Mouse (Mus musculus) forebrain, postnatal 0 days (tissue): ENCODE data around the gene Gcnt2. TPM values are rescaled to one million over a fixed set of nuclear protein-coding genes. Genes with fewer than 3 reads are reported as not detected.

Experiments used
- ATAC-seq: fragments of 200-750 bp; cut with Nextera tagmentation; 2 replicates; pipeline ENCODE4 v1.8.0; 2017; ENCODE audit warnings: mild to moderate bottlenecking, moderate library complexity
- DNase-seq: peaks from one replicate; pipeline ENCODE4 v3.0.0-alpha.2; 2015
- H3K27ac ChIP-seq: fragments of 300-500 bp; sonication (generic); 2 replicates; pipeline ENCODE4 v1.5.1; 2014; ENCODE audit warnings: low read depth, mild to moderate bottlenecking, antibody characterized with exemption, low read length, moderate library complexity, mixed read lengths
- H3K27me3 ChIP-seq: fragments of 300-500 bp; sonication (generic); 2 replicates; pipeline ENCODE4 v1.6.1; 2014; ENCODE audit warnings: mild to moderate bottlenecking, low read length, mixed read lengths; ENCODE audit not compliant: insufficient read depth
- H3K36me3 ChIP-seq: fragments of 300-500 bp; sonication (generic); 2 replicates; pipeline ENCODE4 v1.6.1; 2014; ENCODE audit warnings: mild to moderate bottlenecking, moderate library complexity; ENCODE audit not compliant: insufficient read depth
- H3K4me1 ChIP-seq: fragments of 300-500 bp; sonication (generic); 2 replicates; pipeline ENCODE4 v1.6.1; 2014; ENCODE audit warnings: antibody characterized with exemption; ENCODE audit not compliant: insufficient read depth
- H3K4me2 ChIP-seq: fragments of 300-500 bp; sonication (generic); 2 replicates; pipeline ENCODE4 v1.6.1; 2014; ENCODE audit warnings: low read depth, mild to moderate bottlenecking, moderate library complexity
- H3K4me3 ChIP-seq: fragments of 300-500 bp; sonication (generic); 2 replicates; pipeline ENCODE4 v1.5.1; 2014; ENCODE audit warnings: low read depth, low read length, mixed read lengths
- H3K9ac ChIP-seq: fragments of 300-500 bp; sonication (generic); 2 replicates; pipeline ENCODE4 v1.6.1; 2014; ENCODE audit warnings: mild to moderate bottlenecking
- H3K9me3 ChIP-seq: fragments of 300-500 bp; sonication (generic); 2 replicates; pipeline ENCODE4 v1.6.1; 2016; ENCODE audit warnings: low read length
- CTCF ChIP-seq: sonication (generic); IDR thresholded peaks from 2 replicates; pipeline ENCODE4 v1.5.1; 2016; ENCODE audit warnings: antibody characterized with exemption, control low read depth, low read depth
- WGBS: fragments of 180-500 bp; shearing (Covaris S2); extraction: QIAGEN DNeasy Blood & Tissue Kit; methylation state at CpG from one replicate; pipeline ENCODE4 v1.1.7; 2014; 5-methylcytosine and 5-hydroxymethylcytosine counted together
- polyA plus RNA-seq: library from polyadenylated mRNA; unstranded; fragments of >200 nt; fragmentation: Nextera tagmentation; extraction: Ambion mirVana; gene quantifications from 2 replicates; pipeline ENCODE4 v1.2.1, GENCODE M21; 2015
- total RNA-seq: library from RNA; depleted of rRNA; stranded (reverse); fragments of >200 nt; gene quantifications from 2 replicates; pipeline ENCODE4 v1.2.3, GENCODE M21; 2014

Gene Gcnt2
- total and polyA plus RNA-seq, 2 experiments from 2014 or later = 3.3 to 8.2 TPM

GRCm38 (mm10) chr13:40853842-40854241, 5.7 kb upstream of the Gcnt2 start:
- Histone ChIP-seq H3K4me1 (no peaks in the 10 kb centered on the region), H3K4me2 (peak overlapping the region; percentile 57; the same call in 1 of the 2 replicates), H3K9me3 (no peaks in the 10 kb centered on the region), H3K36me3 (no peaks in the 10 kb centered on the region), H3K9ac (no peak overlapping the region), H3K27ac (no peak overlapping the region), H3K27me3 (no peaks in the 10 kb centered on the region), H3K4me3 (no peak overlapping the region)
- DNase-seq = no peak
- WGBS = 86% methylated on average over 4 of the region's 4 CpGs
- ATAC-seq = no peak
- no peak for TF ChIP-seq CTCF

- peak; percentile 36 for ATAC-seq
- 1% methylated on average over 13 of the region's 13 CpGs for WGBS
Observed at GRCm38 (mm10) chr13:40854451-40855058, 5.0 kb upstream of the Gcnt2 start.

GRCm38 (mm10) chr13:40855266-40855665, 4.3 kb upstream of the Gcnt2 start:
- Histone ChIP-seq H3K4me3 (no peak overlapping the region), H3K27me3 (no peaks in the 10 kb centered on the region), H3K36me3 (no peaks in the 10 kb centered on the region), H3K27ac (no peak overlapping the region), H3K9ac (no peak overlapping the region), H3K4me2 (no peak overlapping the region), H3K9me3 (no peaks in the 10 kb centered on the region), H3K4me1 (0 out of 2 replicates have a peak, but pooled peaks cover 5% of the 10 kb centered on the region)
- DNase-seq (no peak), ATAC-seq (no peak)
- TF ChIP-seq CTCF = no peak
- 76% methylated on average over 6 of the region's 6 CpGs for WGBS

More at GRCm38 (mm10) chr13:40854451-40855058, 5.0 kb upstream of the Gcnt2 start:
- Histone ChIP-seq H3K27me3 (no peaks in the 10 kb centered on the region), H3K9me3 (no peaks in the 10 kb centered on the region), H3K9ac (peak overlapping the region; percentile 33), H3K4me3 (peak overlapping the region; percentile 35), H3K36me3 (no peaks in the 10 kb centered on the region), H3K4me1 (no peaks in the 10 kb centered on the region), H3K4me2 (peak overlapping the region; percentile 57), H3K27ac (no peak overlapping the region)
- DNase-seq = peak; percentile 38
- TF ChIP-seq CTCF = no peak

GRCm38 (mm10) chr13:40856786-40857185, 2.8 kb upstream of the Gcnt2 start:
- H3K4me3 ChIP-seq = no peak overlapping the region
- no peak overlapping the region for H3K4me2 ChIP-seq
- DNase-seq (no peak), ATAC-seq (no peak)
- H3K9me3 ChIP-seq = no peaks in the 10 kb centered on the region
- H3K9ac ChIP-seq = no peak overlapping the region
- H3K27ac ChIP-seq = no peak overlapping the region
- no peaks in the 10 kb centered on the region for H3K36me3 ChIP-seq
- TF ChIP-seq CTCF = no peak
- H3K27me3 ChIP-seq = no peaks in the 10 kb centered on the region
- WGBS = 85% methylated on average over 8 of the region's 8 CpGs
- H3K4me1 ChIP-seq = 0 out of 2 replicates have a peak, but pooled peaks cover 5% of the 10 kb centered on the region

GRCm38 (mm10) chr13:40857281-40857818, 2.2 kb upstream of the Gcnt2 start:
- DNase-seq = no peak
- no peak overlapping the region for H3K4me2 ChIP-seq
- ATAC-seq = no peak
- no peaks in the 10 kb centered on the region for H3K27me3 ChIP-seq
- H3K36me3 ChIP-seq = no peaks in the 10 kb centered on the region
- no peaks in the 10 kb centered on the region for H3K9me3 ChIP-seq
- no peak overlapping the region for H3K9ac ChIP-seq
- TF ChIP-seq CTCF = no peak
- no peak overlapping the region for H3K4me3 ChIP-seq
- 0 out of 2 replicates have a peak, but pooled peaks cover 5% of the 10 kb centered on the region for H3K4me1 ChIP-seq
- 77% methylated on average over 13 of the region's 13 CpGs for WGBS
- H3K27ac ChIP-seq = no peak overlapping the region

GRCm38 (mm10) chr13:40859225-40859624, 329 bp upstream of the Gcnt2 start:
- ATAC-seq = no peak

GRCm38 (mm10) chr13:40863006-40863405, 3.5 kb downstream of the Gcnt2 start:
- Histone ChIP-seq H3K4me2 (no peak overlapping the region), H3K27me3 (no peaks in the 10 kb centered on the region), H3K9me3 (no peaks in the 10 kb centered on the region), H3K9ac (no peak overlapping the region), H3K4me1 (0 out of 2 replicates have a peak, but pooled peaks cover 5% of the 10 kb centered on the region), H3K27ac (no peak overlapping the region), H3K36me3 (no peaks in the 10 kb centered on the region), H3K4me3 (no peak overlapping the region)
- no peak for DNase-seq
- no peak for TF ChIP-seq CTCF
- 91% methylated on average over 9 of the region's 9 CpGs for WGBS
- no peak for ATAC-seq

More at GRCm38 (mm10) chr13:40859225-40859624, 329 bp upstream of the Gcnt2 start:
- DNase-seq = no peak
- Histone ChIP-seq H3K36me3 (no peaks in the 10 kb centered on the region), H3K9ac (0 out of 2 replicates have a peak overlapping the region, but pooled peaks have one; percentile 18), H3K27me3 (no peaks in the 10 kb centered on the region), H3K4me1 (0 out of 2 replicates have a peak, but pooled peaks cover 5% of the 10 kb centered on the region), H3K4me2 (peak overlapping the region; percentile 37), H3K9me3 (no peaks in the 10 kb centered on the region), H3K4me3 (no peak overlapping the region; the same call in 1 of the 2 replicates), H3K27ac (peak overlapping the region; percentile 50; the same call in 1 of the 2 replicates)
- TF ChIP-seq CTCF = no peak
- 72% methylated on average over 8 of the region's 8 CpGs for WGBS
